Mouse (Mus musculus) CH12.LX (cell line): Measurements from ENCODE around the gene Nprl3. TPM values are rescaled to one million over a fixed set of nuclear protein-coding genes. Genes with fewer than 3 reads are reported as not detected.
A peak's percentile ranks its signal among the peaks of the same experiment; 100 is the strongest.

ENCODE experiments used
- DNase-seq: peaks from one replicate; pipeline ENCODE4 v3.0.0-alpha.2; 2013; ENCODE audit errors: extremely low read depth
- H3K27ac ChIP-seq: 2 replicates; pipeline ENCODE4 v1.5.1; 2012; ENCODE audit warnings: low read depth, mild to moderate bottlenecking, control low read depth, moderate library complexity; ENCODE audit not compliant: insufficient read depth
- H3K27me3 ChIP-seq: replicated peaks from 2 replicates; pipeline ENCODE3; 2012; ENCODE audit warnings: inconsistent platforms
- H3K36me3 ChIP-seq, 2 experiments: replicated peaks in 1 of 2; 2 replicates each; pipeline versions ENCODE3 to v1.6.1; 2012; ENCODE audit warnings: inconsistent platforms in 1 of 2, low read length in 1 of 2, mild to moderate bottlenecking in 1 of 2, mixed read lengths in 1 of 2, moderate library complexity in 1 of 2; ENCODE audit not compliant: control insufficient read depth in 1 of 2, insufficient read depth in 1 of 2
- H3K4me1 ChIP-seq, 2 experiments: 2 replicates each; pipeline ENCODE4 v1.6.1; 2012; ENCODE audit warnings: inconsistent platforms in 1 of 2, moderate library complexity in 1 of 2; ENCODE audit not compliant: insufficient read depth in 2 of 2, control insufficient read depth in 1 of 2
- H3K4me2 ChIP-seq: 2 replicates; pipeline ENCODE4 v1.6.1; 2012; ENCODE audit warnings: low read depth, mild to moderate bottlenecking, control low read depth; ENCODE audit not compliant: poor library complexity, insufficient read depth, severe bottlenecking
- H3K4me3 ChIP-seq, 3 experiments: fragments of 150-350 bp in 1 of 3; sonication (generic) in 1 of 3; replicated peaks in 1 of 3; 2 replicates each; pipeline versions ENCODE3 to v1.5.1; 2011 to 2012; ENCODE audit warnings: low read depth in 2 of 3, low read length in 2 of 3, mild to moderate bottlenecking in 2 of 3, moderate library complexity in 2 of 3, control low read depth in 1 of 3, improper control_type of control experiment in 1 of 3, inconsistent platforms in 1 of 3, mixed read lengths in 1 of 3; ENCODE audit not compliant: poor library complexity in 1 of 3
- H3K79me2 ChIP-seq: replicated peaks from 2 replicates; pipeline ENCODE4 v1.6.1; 2012; ENCODE audit warnings: mild to moderate bottlenecking, moderate library complexity; ENCODE audit not compliant: control insufficient read depth, poor library complexity, insufficient read depth, severe bottlenecking; ENCODE audit errors: extremely low read depth
- H3K9ac ChIP-seq: 2 replicates; pipeline ENCODE4 v1.6.1; 2012; ENCODE audit warnings: low read depth, mild to moderate bottlenecking, control low read depth, moderate library complexity; ENCODE audit not compliant: insufficient read depth
- H3K9me3 ChIP-seq: replicated peaks from 2 replicates; pipeline ENCODE3; 2012; ENCODE audit warnings: low read length, inconsistent platforms, mixed read lengths
- BHLHE40 ChIP-seq: IDR thresholded peaks from 2 replicates; pipeline ENCODE4 v1.6.1; 2011; ENCODE audit warnings: mild to moderate bottlenecking, low read depth, low read length, improper control_type of control experiment
- CHD1 ChIP-seq: IDR thresholded peaks from 2 replicates; pipeline ENCODE4 v1.6.1; 2012; ENCODE audit warnings: low read depth, low read length, improper control_type of control experiment, inconsistent platforms
- CHD2 ChIP-seq: IDR thresholded peaks from 2 replicates; pipeline ENCODE4 v1.6.1; 2011; ENCODE audit warnings: low read length, improper control_type of control experiment
- CTCF ChIP-seq, 2 experiments: IDR thresholded peaks in 1 of 2; conservative IDR thresholded peaks in 1 of 2; 2 replicates each; pipeline ENCODE4 v1.5.1; 2011 to 2012; ENCODE audit warnings: low read depth in 2 of 2, low read length in 2 of 2, improper control_type of control experiment in 1 of 2, inconsistent platforms in 1 of 2, mild to moderate bottlenecking in 1 of 2, moderate library complexity in 1 of 2
- ELF1 ChIP-seq: IDR thresholded peaks from 2 replicates; pipeline ENCODE4 v1.6.1; 2014; ENCODE audit warnings: low read depth, mild to moderate bottlenecking, inconsistent platforms, low read length, improper control_type of control experiment
- EP300 ChIP-seq: IDR thresholded peaks from 2 replicates; pipeline ENCODE4 v1.6.1; 2011; ENCODE audit warnings: low read length, improper control_type of control experiment
- ETS1 ChIP-seq: conservative IDR thresholded peaks from 2 replicates; pipeline ENCODE4 v1.6.1; 2012; ENCODE audit warnings: low read depth, mild to moderate bottlenecking, inconsistent platforms, low read length, improper control_type of control experiment, moderate library complexity
- IRF4 ChIP-seq: IDR thresholded peaks from 2 replicates; pipeline ENCODE4 v1.6.1; 2014; ENCODE audit warnings: low read depth, mild to moderate bottlenecking, inconsistent platforms, low read length, improper control_type of control experiment
- JUND ChIP-seq: conservative IDR thresholded peaks from 2 replicates; pipeline ENCODE4 v1.6.1; 2011; ENCODE audit warnings: low read depth, low read length, improper control_type of control experiment
- MAX ChIP-seq: IDR thresholded peaks from 2 replicates; pipeline ENCODE4 v1.6.1; 2011; ENCODE audit warnings: low read length, improper control_type of control experiment
- MEF2A ChIP-seq: IDR thresholded peaks from 2 replicates; pipeline ENCODE4 v1.6.1; 2014; ENCODE audit warnings: low read depth, mild to moderate bottlenecking, inconsistent platforms, low read length, improper control_type of control experiment, borderline replicate concordance
- MYC ChIP-seq: IDR thresholded peaks from 2 replicates; pipeline ENCODE4 v1.6.1; 2011; ENCODE audit warnings: low read depth, mild to moderate bottlenecking, improper control_type of control experiment, low read length
- NELFE ChIP-seq: IDR thresholded peaks from 2 replicates; pipeline ENCODE4 v1.6.1; 2011; ENCODE audit warnings: low read depth, low read length, improper control_type of control experiment
- POLR2A ChIP-seq: IDR thresholded peaks from 2 replicates; pipeline ENCODE4 v1.6.1; 2011; ENCODE audit warnings: low read depth, mild to moderate bottlenecking, improper control_type of control experiment, low read length
- POLR2AphosphoS2 ChIP-seq: IDR thresholded peaks from 2 replicates; pipeline ENCODE4 v1.6.1; 2011; ENCODE audit warnings: low read depth, low read length, improper control_type of control experiment
- SIN3A ChIP-seq: IDR thresholded peaks from 2 replicates; pipeline ENCODE4 v1.6.1; 2012; ENCODE audit warnings: low read length, improper control_type of control experiment, inconsistent platforms
- SMC3 ChIP-seq: IDR thresholded peaks from 2 replicates; pipeline ENCODE4 v1.6.1; 2011; ENCODE audit warnings: low read depth, low read length, improper control_type of control experiment
- TBP ChIP-seq: conservative IDR thresholded peaks from 2 replicates; pipeline ENCODE4 v1.6.1; 2011; ENCODE audit warnings: low read depth, low read length, improper control_type of control experiment
- TCF12 ChIP-seq: IDR thresholded peaks from 2 replicates; pipeline ENCODE4 v1.6.1; 2014; ENCODE audit warnings: low read depth, mild to moderate bottlenecking, inconsistent platforms, low read length, improper control_type of control experiment
- UBTF ChIP-seq: IDR thresholded peaks from 2 replicates; pipeline ENCODE4 v1.6.1; 2012; ENCODE audit warnings: low read depth, mild to moderate bottlenecking, inconsistent platforms, low read length, improper control_type of control experiment, moderate library complexity
- USF1 ChIP-seq: IDR thresholded peaks from 2 replicates; pipeline ENCODE4 v1.6.1; 2014; ENCODE audit warnings: low read depth, mild to moderate bottlenecking, inconsistent platforms, low read length, improper control_type of control experiment
- USF2 ChIP-seq: conservative IDR thresholded peaks from 2 replicates; pipeline ENCODE4 v1.6.1; 2011; ENCODE audit warnings: low read depth, low read length, improper control_type of control experiment
- ZMIZ1 ChIP-seq: IDR thresholded peaks from 2 replicates; pipeline ENCODE4 v1.6.1; 2012; ENCODE audit warnings: low read depth, mild to moderate bottlenecking, inconsistent platforms, low read length, improper control_type of control experiment
- ZNF384 ChIP-seq: IDR thresholded peaks from 2 replicates; pipeline ENCODE4 v1.6.1; 2012; ENCODE audit warnings: low read depth, low read length, improper control_type of control experiment, inconsistent platforms
- dilution Hi-C: fragments of 300-500 bp; cut with MboI; formaldehyde crosslinking; loops from 2 replicates; pipeline ENCODE4 v1.14.3; 2020; ENCODE audit warnings: low sequenced_read_pairs; ENCODE audit not compliant: extremely low pct_unique_long_range_greater_than_20kb, extremely low pct_ligation_motif_present
- in situ Hi-C: fragments of 300-500 bp; cut with MboI; formaldehyde crosslinking; loops from 3 replicates; pipeline ENCODE4 v1.14.3; 2019; ENCODE audit warnings: low sequenced_read_pairs, low pct_ligation_motif_present, low pct_unique_long_range_greater_than_20kb, mixed read lengths
- polyA plus RNA-seq: library from polyadenylated mRNA; unstranded; fragments of >175 nt; gene quantifications from 2 replicates; pipeline ENCODE4 v1.2.1, GENCODE M21; 2012; ENCODE audit warnings: low read depth; ENCODE audit not compliant: insufficient read length
- total RNA-seq, 2 experiments: library from RNA; depleted of rRNA; stranded (reverse); fragments of 300-350 nt in 1 of 2; fragments of >200 nt in 1 of 2; gene quantifications; 2 replicates each; pipeline ENCODE4 v1.2.3; 2012 to 2014

Gene Nprl3
- total and polyA plus RNA-seq, 3 experiments = 47.9 to 79.8 (median 51.7) TPM

- Histone ChIP-seq H3K4me1 (peaks cover 16 to 71% of the 10 kb centered on the region in 2 experiments), H3K27me3 (no peaks in the 10 kb centered on the region), H3K79me2 (no peaks in the 10 kb centered on the region), H3K4me2 (peak within 1 kb of the TSS; percentile 48), H3K36me3 (peaks cover 0 to 4% of the 10 kb centered on the region in 2 experiments), H3K9ac (no peak within 1 kb of the TSS), H3K9me3 (no peaks in the 10 kb centered on the region), H3K4me3 (peak within 1 kb of the TSS; percentile 45 to 61 (median 57)), H3K27ac (peak within 1 kb of the TSS; percentile 50)
- in situ Hi-C loops = loop anchor here (5.0 kb wide), 1 partner anchor 37 kb away; no protein-coding TSS in a partner anchor
- dilution Hi-C loops = no loop called here
- TF ChIP-seq EP300 (peak; percentile 19; the same call in 1 of the 2 replicates), USF2 (no peak), CHD1 (no peak), CTCF (conservative IDR thresholded peaks at IDR 0.05 in 1 of 2, IDR thresholded peaks at IDR 0.05 in 1 of 2; ENCODE audit: low read depth in 2 of 2, low read length in 2 of 2) (peak in 1 of 2 experiments; percentile 48; a peak in 2 of 4 replicates), ZMIZ1 (0 out of 2 replicates have a peak, but pooled peaks have one; percentile 29), IRF4 (no peak), MEF2A (no peak), ZNF384 (no peak), ELF1 (peak; percentile 15; the same call in 1 of the 2 replicates), POLR2AphosphoS2 (no peak), JUND (no peak), BHLHE40 (no peak), UBTF (no peak), SIN3A (no peak; the same call in 1 of the 2 replicates), USF1 (no peak), MYC (no peak), MAX (0 out of 2 replicates have a peak, but pooled peaks have one; percentile 31), SMC3 (no peak; the same call in 1 of the 2 replicates), NELFE (peak; percentile 37; the same call in 1 of the 2 replicates), CHD2 (0 out of 2 replicates have a peak, but pooled peaks have one; percentile 12)
- TF ChIP-seq, all 38 proteins: peak for 7
- DNase-seq = peak; percentile 79
These were observed 67.4 kb downstream of the Nprl3 start, which contains the start of gene Il9r for GRCm38 (mm10) chr11:32200075-32200601. TSS of gene Il9r (minus strand) at chr11:32200279.

- Histone ChIP-seq H3K27me3 (no peaks in the 10 kb centered on the region), H3K4me2 (0 out of 2 replicates have a peak overlapping the region, but pooled peaks have one; percentile 10), H3K4me3 (peak overlapping the region; percentile 40 to 61 (median 57)), H3K4me1 (peaks cover 16 to 75% of the 10 kb centered on the region in 2 experiments), H3K36me3 (peaks cover 0 to 13% of the 10 kb centered on the region in 2 experiments), H3K9me3 (no peaks in the 10 kb centered on the region), H3K9ac (no peak overlapping the region), H3K27ac (no peak overlapping the region), H3K79me2 (no peaks in the 10 kb centered on the region)
- DNase-seq = peak; percentile 91
- in situ Hi-C loops = no loop called here
- dilution Hi-C loops = no loop called here
- peak; percentile 48 for TF ChIP-seq BHLHE40
- TF ChIP-seq TBP = no peak; the same call in 1 of the 2 replicates
- 0 out of 2 replicates have a peak, but pooled peaks have one; percentile 25 for TF ChIP-seq UBTF
- TF ChIP-seq MAX = peak; percentile 42; the same call in 1 of the 2 replicates
- TF ChIP-seq ETS1 = peak; percentile 59
- peak; percentile 34; the same call in 1 of the 2 replicates for TF ChIP-seq NELFE
- TF ChIP-seq POLR2A = peak; percentile 22; the same call in 1 of the 2 replicates
- no peak for TF ChIP-seq USF2
- peak; percentile 54; the same call in 1 of the 2 replicates for TF ChIP-seq TCF12
- peak; percentile 44; the same call in 1 of the 2 replicates for TF ChIP-seq SIN3A
These were observed 68.3 kb downstream of the Nprl3 start for GRCm38 (mm10) chr11:32199230-32199629.
